Mouse (Mus musculus) bone marrow macrophage, adult 2 months (primary cell): Measurements from ENCODE around the gene Lrch3.

Experiments
- CTCF ChIP-seq: IDR thresholded peaks from 2 replicates; pipeline ENCODE4 v1.5.1; 2012; ENCODE audit warnings: low read depth, mild to moderate bottlenecking, low read length, moderate library complexity
- POLR2A ChIP-seq: IDR thresholded peaks from 2 replicates; pipeline ENCODE4 v1.6.1; 2012; ENCODE audit warnings: mild to moderate bottlenecking, low read depth, low read length, borderline replicate concordance

- no peak for TF ChIP-seq CTCF
- TF ChIP-seq POLR2A: no peak
These were observed 17.8 kb upstream of the Lrch3 start for GRCm38 (mm10) chr16:32896126-32896525.
